Mouse (Mus musculus) bone marrow macrophage, adult 2 months (primary cell): ENCODE results near the gene Agbl4. TPM values are rescaled to one million over a fixed set of nuclear protein-coding genes. Genes with fewer than 3 reads are reported as not detected.

ENCODE experiments used
- H3K27ac ChIP-seq: 2 replicates; pipeline ENCODE4 v1.5.1; 2012; ENCODE audit warnings: low read depth, low read length; ENCODE audit not compliant: insufficient read depth
- H3K4me1 ChIP-seq: 2 replicates; pipeline ENCODE4 v1.6.1; 2012; ENCODE audit warnings: low read length; ENCODE audit not compliant: control insufficient read depth, insufficient read depth
- H3K4me3 ChIP-seq: 2 replicates; pipeline ENCODE4 v1.5.1; 2012; ENCODE audit warnings: mild to moderate bottlenecking, low read length, moderate library complexity; ENCODE audit not compliant: insufficient read depth
- CTCF ChIP-seq: IDR thresholded peaks from 2 replicates; pipeline ENCODE4 v1.5.1; 2012; ENCODE audit warnings: low read depth, mild to moderate bottlenecking, low read length, moderate library complexity
- POLR2A ChIP-seq: IDR thresholded peaks from 2 replicates; pipeline ENCODE4 v1.6.1; 2012; ENCODE audit warnings: mild to moderate bottlenecking, low read depth, low read length, borderline replicate concordance
- polyA plus RNA-seq: library from polyadenylated mRNA; stranded (reverse); fragments of >200 nt; gene quantifications from 2 replicates; pipeline ENCODE4 v1.2.4, GENCODE M21; 2012; ENCODE audit not compliant: missing spikeins, insufficient read depth, insufficient read length

Agbl4 gene
- polyA plus RNA-seq, 1 experiment, result not detected

GRCm38 (mm10) chr4:111583562-111584237, 1186.2 kb downstream of the Agbl4 start:
- H3K4me1 ChIP-seq, result no peaks in the 10 kb centered on the region
- H3K27ac ChIP-seq, result no peak overlapping the region
- TF ChIP-seq POLR2A, result no peak
- no peak for TF ChIP-seq CTCF
- H3K4me3 ChIP-seq, result no peak overlapping the region

DNA sequence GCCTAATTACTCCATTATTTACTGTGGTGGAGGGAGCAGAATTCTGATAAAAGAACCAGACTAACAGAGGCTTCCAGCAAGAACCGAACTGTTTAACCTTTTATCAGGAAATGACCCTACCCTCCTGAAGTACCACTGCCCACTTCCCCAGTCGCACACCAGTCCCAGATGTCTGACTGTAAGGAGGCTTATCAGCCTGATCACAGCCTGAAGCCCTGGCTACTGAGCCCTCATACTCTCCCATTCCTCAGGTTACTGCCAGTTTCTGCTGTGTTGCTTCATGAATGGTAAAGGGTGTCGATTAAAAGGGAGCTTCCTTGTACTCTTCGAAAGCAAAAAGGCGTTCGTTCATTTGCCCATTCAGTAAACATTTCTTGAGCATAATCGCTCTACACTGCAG, 1186.8 kb downstream of the Agbl4 start:
- H3K4me1 ChIP-seq, result no peaks in the 10 kb centered on the region
- H3K4me3 ChIP-seq, result no peak overlapping the region
- H3K27ac ChIP-seq, result no peak overlapping the region
- no peak for TF ChIP-seq CTCF
- no peak for TF ChIP-seq POLR2A

DNA sequence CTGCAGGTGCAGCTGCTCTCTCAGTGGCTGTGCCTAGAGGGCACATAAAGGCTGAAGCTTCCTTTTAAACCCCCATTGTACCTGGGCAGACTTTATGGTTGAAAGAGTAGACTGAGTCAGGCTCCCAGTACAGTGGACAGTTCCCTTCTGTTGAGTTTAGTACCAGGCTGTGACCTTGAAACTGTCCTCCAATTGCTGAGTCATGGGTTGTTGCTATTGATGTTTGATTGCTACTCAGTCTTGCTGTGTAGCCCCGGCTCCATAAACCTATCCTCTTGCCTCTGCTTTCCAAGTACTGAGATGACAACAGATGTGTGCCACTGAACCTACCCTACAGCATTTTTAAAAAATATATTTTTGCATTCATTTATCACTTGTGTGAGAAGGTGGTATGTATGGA, 1190.8 kb downstream of the Agbl4 start:
- TF ChIP-seq CTCF, result no peak
- TF ChIP-seq POLR2A, result no peak
- no peak overlapping the region for H3K27ac ChIP-seq
- no peaks in the 10 kb centered on the region for H3K4me1 ChIP-seq
- no peak overlapping the region for H3K4me3 ChIP-seq

DNA sequence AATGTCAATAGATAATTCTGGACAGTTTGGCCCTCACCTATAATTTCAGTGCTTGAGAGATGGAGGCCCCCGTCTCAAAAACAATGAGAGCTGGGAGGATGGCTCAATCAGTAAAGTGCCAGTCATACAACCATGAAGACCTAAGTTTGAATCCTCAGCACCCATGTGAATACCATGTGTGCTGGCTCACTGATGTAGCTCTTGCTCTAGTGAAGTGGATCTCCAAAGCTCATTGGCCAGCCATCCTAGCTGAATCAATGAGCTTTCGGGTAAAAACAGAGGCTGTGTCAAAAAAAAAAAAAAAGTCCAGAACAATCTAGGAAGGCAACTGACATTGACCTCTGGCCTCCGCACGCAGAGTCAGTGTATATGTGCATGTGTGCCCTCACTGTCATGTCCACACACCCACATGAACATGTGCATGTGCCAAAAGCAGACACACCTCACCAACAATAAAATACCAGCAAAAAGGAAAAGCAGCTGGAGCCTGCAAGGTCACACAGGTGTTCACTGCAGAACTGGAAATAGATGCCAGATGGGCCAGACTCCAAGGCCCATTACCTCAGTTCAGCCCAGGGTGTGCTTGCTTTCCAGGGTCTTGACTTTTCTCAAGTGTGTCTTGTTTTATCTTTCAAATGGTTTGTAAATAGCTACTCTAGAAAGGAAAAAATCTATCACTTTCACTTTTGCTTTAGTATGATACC, 1192.2 kb downstream of the Agbl4 start:
- no peak overlapping the region for H3K27ac ChIP-seq
- H3K4me1 ChIP-seq, result no peaks in the 10 kb centered on the region
- H3K4me3 ChIP-seq, result no peak overlapping the region
- TF ChIP-seq CTCF (no peak), POLR2A (no peak)

GRCm38 (mm10) chr4:111594655-111595295, 1197.3 kb downstream of the Agbl4 start:
- Histone ChIP-seq H3K27ac (no peak overlapping the region), H3K4me1 (no peaks in the 10 kb centered on the region), H3K4me3 (no peak overlapping the region)
- TF ChIP-seq CTCF, result no peak
- TF ChIP-seq POLR2A, result no peak

- TF ChIP-seq POLR2A (no peak), CTCF (no peak)
- no peaks in the 10 kb centered on the region for H3K4me1 ChIP-seq
- H3K4me3 ChIP-seq, result no peak overlapping the region
- no peak overlapping the region for H3K27ac ChIP-seq
Measured at GRCm38 (mm10) chr4:111597249-111597661, 1199.8 kb downstream of the Agbl4 start.

DNA sequence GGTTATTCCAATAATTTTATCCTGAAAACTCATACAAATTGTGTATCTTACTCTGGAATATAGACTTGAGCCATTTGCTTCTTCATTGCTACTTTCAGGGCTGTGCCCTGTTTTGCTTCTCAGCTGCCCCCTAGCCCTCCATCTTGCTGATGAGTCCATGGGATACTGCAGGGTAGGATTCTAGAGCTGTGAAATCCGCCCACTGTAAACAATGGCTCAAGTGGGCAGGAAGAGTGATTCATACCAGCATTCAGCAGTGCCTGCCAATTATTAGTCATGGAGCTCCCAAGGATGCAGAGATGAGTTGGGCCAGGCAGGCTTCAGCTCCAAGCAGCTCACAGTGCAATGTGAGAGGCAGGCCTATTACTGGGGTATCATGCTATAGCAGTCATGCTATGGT, 1200.5 kb downstream of the Agbl4 start:
- Histone ChIP-seq H3K4me1 (no peaks in the 10 kb centered on the region), H3K27ac (no peak overlapping the region), H3K4me3 (no peak overlapping the region)
- TF ChIP-seq POLR2A (no peak), CTCF (no peak)

DNA sequence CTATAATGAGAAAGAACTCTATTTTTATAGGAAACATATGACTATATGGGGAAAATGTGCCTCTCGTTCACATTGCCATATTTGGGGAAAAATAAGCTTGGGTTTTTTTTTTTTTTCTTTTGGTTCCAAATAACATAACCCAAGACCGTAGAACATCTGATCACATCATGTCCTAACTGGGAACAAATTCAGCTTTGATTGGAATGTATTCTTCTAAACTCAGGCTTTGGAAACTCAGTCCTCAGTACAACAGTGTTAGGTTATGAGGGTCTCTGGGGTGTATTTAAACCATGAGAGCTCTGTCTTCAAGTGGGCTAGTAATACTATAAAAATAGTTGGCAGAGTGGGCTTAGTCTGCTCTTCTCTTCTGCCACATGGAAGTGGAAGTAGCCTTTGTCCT, 1205.7 kb downstream of the Agbl4 start:
- Histone ChIP-seq H3K4me3 (no peak overlapping the region), H3K27ac (no peak overlapping the region), H3K4me1 (no peaks in the 10 kb centered on the region)
- TF ChIP-seq POLR2A, result no peak
- no peak for TF ChIP-seq CTCF

- Histone ChIP-seq H3K4me3 (no peak overlapping the region), H3K27ac (no peak overlapping the region), H3K4me1 (no peaks in the 10 kb centered on the region)
- TF ChIP-seq POLR2A (no peak), CTCF (no peak)
Measured at GRCm38 (mm10) chr4:111607826-111608500, 1210.5 kb downstream of the Agbl4 start.
